Mouse (Mus musculus) embryonic fibroblast, embryonic 13.5 days (primary cell): ENCODE measurements at regions not wholly inside any gene's neighbourhood (a gene's known extent, or its start where the extent isn't known, plus 50 kb on each side); places are given as distances from the start of the nearest gene placed in this dataset.

Experiments used
- CTCF ChIP-seq: IDR thresholded peaks from 2 replicates; pipeline ENCODE4 v1.5.1; 2011; ENCODE audit warnings: mild to moderate bottlenecking, control low read depth, low read length, moderate library complexity, borderline replicate concordance; ENCODE audit not compliant: insufficient read depth
- POLR2A ChIP-seq: IDR thresholded peaks from 2 replicates; pipeline ENCODE4 v1.6.1; 2011; ENCODE audit warnings: low read depth, mild to moderate bottlenecking, control low read depth, low read length, moderate library complexity

- no peak for TF ChIP-seq CTCF
- TF ChIP-seq POLR2A: no peak
Observed at GRCm38 (mm10) chr3:61423945-61424344, 58.2 kb upstream of the B430305J03Rik start.
